Mouse (Mus musculus) limb, embryonic 10.5 days (tissue): ENCODE results near the gene Map1s. TPM values are rescaled to one million over a fixed set of nuclear protein-coding genes. Genes with fewer than 3 reads are reported as not detected.
A peak's percentile ranks its signal among the peaks of the same experiment; 100 is the strongest.
"Not testable (repeated sequence)": the region's sequence is repeated elsewhere in the genome, so short reads cannot be mapped to it uniquely, and the experiment has no call there.

ENCODE experiments used
- DNase-seq: peaks from one replicate; pipeline ENCODE4 v3.0.0-alpha.2; 2017; ENCODE audit warnings: low spot score
- H3K27ac ChIP-seq: fragments of 300-500 bp; sonication (generic); 2 replicates; pipeline ENCODE4 v1.5.1; 2016; ENCODE audit warnings: mild to moderate bottlenecking
- H3K27me3 ChIP-seq: fragments of 300-500 bp; sonication (generic); 2 replicates; pipeline ENCODE4 v1.6.1; 2016; ENCODE audit warnings: low read depth, mild to moderate bottlenecking; ENCODE audit not compliant: poor library complexity, severe bottlenecking
- H3K36me3 ChIP-seq: fragments of 300-500 bp; sonication (generic); 2 replicates; pipeline ENCODE4 v1.6.1; 2016; ENCODE audit warnings: mild to moderate bottlenecking, moderate library complexity
- H3K4me1 ChIP-seq: fragments of 300-500 bp; sonication (generic); 2 replicates; pipeline ENCODE4 v1.6.1; 2016
- H3K4me3 ChIP-seq: fragments of 300-500 bp; sonication (generic); 2 replicates; pipeline ENCODE4 v1.5.1; 2016; ENCODE audit warnings: mild to moderate bottlenecking, moderate library complexity
- H3K9me3 ChIP-seq: fragments of 300-500 bp; sonication (generic); replicated peaks from 2 replicates; pipeline ENCODE4 v1.6.1; 2016; ENCODE audit warnings: mild to moderate bottlenecking
- WGBS: fragments of 180-500 bp; shearing (Covaris S2); methylation state at CpG from one replicate; pipeline ENCODE4 v1.1.7; 2016; 5-methylcytosine and 5-hydroxymethylcytosine counted together
- polyA plus RNA-seq: library from polyadenylated mRNA; unstranded; fragments of >200 nt; fragmentation: Nextera tagmentation; extraction: Ambion mirVana; gene quantifications from 2 replicates; pipeline ENCODE4 v1.2.1, GENCODE M21; 2016

Map1s gene
- polyA plus RNA-seq, 1 experiment from 2014 or later, result 67.8 TPM

GRCm38 (mm10) chr8:70884683-70885082, 21.0 kb upstream of the Map1s start:
- H3K36me3 ChIP-seq, result 0 out of 2 replicates have a peak, but pooled peaks cover 2% of the 10 kb centered on the region
- H3K27me3 ChIP-seq, result peaks cover 31% of the 10 kb centered on the region
- H3K4me3 ChIP-seq, result no peak overlapping the region
- no peak for DNase-seq
- H3K4me1 ChIP-seq, result peaks cover 18% of the 10 kb centered on the region
- WGBS, result 95% methylated on average over 10 of the region's 10 CpGs
- H3K27ac ChIP-seq, result no peak overlapping the region
- no peaks in the 10 kb centered on the region for H3K9me3 ChIP-seq

GRCm38 (mm10) chr8:70885612-70886011, 20.1 kb upstream of the Map1s start:
- no peak overlapping the region for H3K4me3 ChIP-seq
- WGBS, result 12% methylated on average over 12 of the region's 12 CpGs
- peaks cover 40% of the 10 kb centered on the region for H3K27me3 ChIP-seq
- H3K9me3 ChIP-seq, result no peaks in the 10 kb centered on the region
- 0 out of 2 replicates have a peak, but pooled peaks cover 2% of the 10 kb centered on the region for H3K36me3 ChIP-seq
- H3K27ac ChIP-seq, result no peak overlapping the region
- peaks cover 8% of the 10 kb centered on the region for H3K4me1 ChIP-seq
- DNase-seq, result peak; percentile 76

GRCm38 (mm10) chr8:70887669-70888068, 18.1 kb upstream of the Map1s start:
- 5% methylated on average over 18 of the region's 18 CpGs for WGBS
- Histone ChIP-seq H3K4me1 (peaks cover 18% of the 10 kb centered on the region), H3K27me3 (peaks cover 60% of the 10 kb centered on the region), H3K9me3 (no peaks in the 10 kb centered on the region), H3K27ac (no peak overlapping the region), H3K36me3 (0 out of 2 replicates have a peak, but pooled peaks cover 2% of the 10 kb centered on the region), H3K4me3 (peak overlapping the region; percentile 21; the same call in 1 of the 2 replicates)
- DNase-seq, result peak; percentile 50

GRCm38 (mm10) chr8:70890656-70891055, 15.1 kb upstream of the Map1s start:
- H3K9me3 ChIP-seq, result no peaks in the 10 kb centered on the region
- H3K27me3 ChIP-seq, result peaks cover 84% of the 10 kb centered on the region
- peaks cover 34% of the 10 kb centered on the region for H3K4me1 ChIP-seq
- DNase-seq, result no peak
- H3K4me3 ChIP-seq, result no peak overlapping the region
- H3K36me3 ChIP-seq, result peaks cover 30% of the 10 kb centered on the region
- no peak overlapping the region for H3K27ac ChIP-seq
- WGBS, result 88% methylated on average over 5 of the region's 5 CpGs

GRCm38 (mm10) chr8:70891356-70891755, 14.4 kb upstream of the Map1s start:
- Histone ChIP-seq H3K27ac (no peak overlapping the region), H3K4me1 (peaks cover 40% of the 10 kb centered on the region), H3K36me3 (peaks cover 37% of the 10 kb centered on the region), H3K4me3 (peak overlapping the region; percentile 31), H3K27me3 (peaks cover 77% of the 10 kb centered on the region), H3K9me3 (no peaks in the 10 kb centered on the region)
- WGBS, result 4% methylated on average over 21 of the region's 21 CpGs
- peak; percentile 64 for DNase-seq

GRCm38 (mm10) chr8:70892022-70892895, 13.5 kb upstream of the Map1s start, which contains the start of gene Slc5a5:
TSS of gene Slc5a5 (minus strand) at chr8:70892757.
- peaks cover 41% of the 10 kb centered on the region for H3K4me1 ChIP-seq
- H3K9me3 ChIP-seq, result no peaks in the 10 kb centered on the region
- 2% methylated on average over 80 of the region's 80 CpGs for WGBS
- peak within 1 kb of the TSS; percentile 46 for H3K4me3 ChIP-seq
- peak; percentile 60 for DNase-seq
- H3K27me3 ChIP-seq, result peaks cover 76% of the 10 kb centered on the region
- no peak within 1 kb of the TSS for H3K27ac ChIP-seq
- peaks cover 39% of the 10 kb centered on the region for H3K36me3 ChIP-seq

- Histone ChIP-seq H3K36me3 (peaks cover 39% of the 10 kb centered on the region), H3K4me1 (peaks cover 37% of the 10 kb centered on the region), H3K27me3 (peaks cover 69% of the 10 kb centered on the region), H3K4me3 (peak overlapping the region; percentile 46), H3K9me3 (no peaks in the 10 kb centered on the region), H3K27ac (no peak overlapping the region)
- DNase-seq, result no peak
- 24% methylated on average over 20 of the region's 20 CpGs for WGBS
Measured at GRCm38 (mm10) chr8:70892896-70893655, 12.7 kb upstream of the Map1s start.

GRCm38 (mm10) chr8:70893656-70894384, 11.9 kb upstream of the Map1s start:
- no peak overlapping the region for H3K27ac ChIP-seq
- peaks cover 61% of the 10 kb centered on the region for H3K27me3 ChIP-seq
- H3K4me3 ChIP-seq, result 0 out of 2 replicates have a peak overlapping the region, but pooled peaks have one; percentile 5
- 26% methylated on average over 12 of the region's 12 CpGs for WGBS
- peaks cover 39% of the 10 kb centered on the region for H3K36me3 ChIP-seq
- peaks cover 44% of the 10 kb centered on the region for H3K4me1 ChIP-seq
- DNase-seq, result peak; percentile 91
- H3K9me3 ChIP-seq, result no peaks in the 10 kb centered on the region

- Histone ChIP-seq H3K36me3 (peaks cover 37% of the 10 kb centered on the region), H3K4me3 (0 out of 2 replicates have a peak overlapping the region, but pooled peaks have one; percentile 5), H3K27ac (no peak overlapping the region), H3K4me1 (peaks cover 48% of the 10 kb centered on the region), H3K9me3 (no peaks in the 10 kb centered on the region), H3K27me3 (peaks cover 56% of the 10 kb centered on the region)
- 72% methylated on average over 2 of the region's 2 CpGs for WGBS
- DNase-seq, result no peak
Measured at GRCm38 (mm10) chr8:70894385-70894720, 11.4 kb upstream of the Map1s start.

GRCm38 (mm10) chr8:70894771-70895545, 10.8 kb upstream of the Map1s start:
- Histone ChIP-seq H3K36me3 (peaks cover 37% of the 10 kb centered on the region), H3K27me3 (peaks cover 51% of the 10 kb centered on the region), H3K27ac (no peak overlapping the region), H3K9me3 (no peaks in the 10 kb centered on the region), H3K4me1 (peaks cover 48% of the 10 kb centered on the region), H3K4me3 (0 out of 2 replicates have a peak overlapping the region, but pooled peaks have one; percentile 83)
- no peak for DNase-seq
- 92% methylated on average over 8 of the region's 8 CpGs for WGBS

GRCm38 (mm10) chr8:70895571-70896259, 10.0 kb upstream of the Map1s start:
- not testable (repeated sequence) for H3K27ac ChIP-seq, DNase-seq, H3K9me3 ChIP-seq
- H3K4me3 ChIP-seq, result peak overlapping the region; percentile 83
- peaks cover 48% of the 10 kb centered on the region for H3K4me1 ChIP-seq
- 88% methylated on average over 24 of the region's 24 CpGs for WGBS
- H3K27me3 ChIP-seq, result peaks cover 43% of the 10 kb centered on the region
- H3K36me3 ChIP-seq, result peaks cover 37% of the 10 kb centered on the region
